Mouse (Mus musculus) brain, embryonic 14.5 days (tissue): ENCODE data around the gene Atrip.

Experiments used
- CTCF ChIP-seq: fragments of 200-500 bp; IDR thresholded peaks from 2 replicates; pipeline ENCODE4 v1.5.1; 2012; ENCODE audit warnings: inconsistent platforms, mild to moderate bottlenecking, moderate library complexity, borderline replicate concordance; ENCODE audit not compliant: insufficient read depth, insufficient read length; ENCODE audit errors: extremely low read depth
- POLR2A ChIP-seq: fragments of 200-500 bp; IDR thresholded peaks from 2 replicates; pipeline ENCODE4 v1.6.1; 2012; ENCODE audit warnings: mild to moderate bottlenecking, inconsistent platforms, borderline replicate concordance; ENCODE audit not compliant: poor library complexity, insufficient read depth, insufficient read length, severe bottlenecking; ENCODE audit errors: extremely low read depth

DNA sequence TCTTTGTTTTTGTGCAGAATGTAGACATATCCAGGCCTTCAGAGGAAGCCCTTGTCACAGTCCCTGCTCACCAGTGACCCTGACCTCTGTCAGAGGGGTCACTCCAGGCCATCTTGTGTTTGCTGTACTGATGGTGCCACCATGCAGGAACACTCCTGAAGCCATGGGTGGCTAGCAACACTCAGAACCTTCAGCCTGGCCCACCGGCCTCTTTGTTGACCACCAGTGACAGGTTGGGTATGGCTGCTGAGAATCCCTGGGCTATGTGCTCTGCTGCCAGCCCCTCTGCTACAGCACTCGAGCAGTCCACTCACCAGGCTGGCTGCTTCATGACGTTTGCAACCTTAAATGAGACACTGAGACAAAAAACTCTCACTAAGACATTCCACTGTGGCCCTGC is 43.6 kb downstream of the Atrip start:
- TF ChIP-seq CTCF (no peak), POLR2A (no peak)
